Mouse (Mus musculus) effector memory CD4-positive, alpha-beta T cell, adult 7 months (primary cell): ENCODE data around the gene Klhl6. TPM values are rescaled to one million over a fixed set of nuclear protein-coding genes. Genes with fewer than 3 reads are reported as not detected.

Source experiments
- polyA plus RNA-seq: library from polyadenylated mRNA; unstranded; fragments of 100-300 nt; shearing (Covaris generic); gene quantifications from one replicate; pipeline ENCODE4 v1.2.1, GENCODE M21; 2017

The Klhl6 gene
- 234 TPM for polyA plus RNA-seq

GRCm38 (mm10) chr16:19982537-19983257 is at the start of gene Klhl6:
Gene Klhl6, minus strand, starts transcription at chr16:19983037.

Other genes with a start within 250 kb of the Klhl6 start
- 16.6 TPM for gene B3gnt5, start 222.8 kb downstream of the Klhl6 start, polyA plus RNA-seq
- gene Klhl24, start 114.5 kb upstream of the Klhl6 start, polyA plus RNA-seq = 123 TPM
- 25.2 TPM for gene Yeats2, start 158.0 kb upstream of the Klhl6 start, polyA plus RNA-seq